Mouse (Mus musculus) frontal cortex, adult 2 months (tissue): ENCODE data around the gene Pmpcb. TPM values are rescaled to one million over a fixed set of nuclear protein-coding genes. Genes with fewer than 3 reads are reported as not detected.

Experiments used
- DNase-seq, 2 experiments: peaks; one replicate each; pipeline ENCODE4 v3.0.0; 2022; ENCODE audit warnings: low spot score in 1 of 2; ENCODE audit errors: extremely low spot score in 1 of 2
- polyA plus RNA-seq: library from polyadenylated mRNA; depleted of rRNA; stranded (reverse); fragments of >200 nt; gene quantifications from 2 replicates; pipeline ENCODE4 v1.2.3, GENCODE M21; 2012

Gene Pmpcb
- polyA plus RNA-seq, 1 experiment, result 61.2 TPM

DNA sequence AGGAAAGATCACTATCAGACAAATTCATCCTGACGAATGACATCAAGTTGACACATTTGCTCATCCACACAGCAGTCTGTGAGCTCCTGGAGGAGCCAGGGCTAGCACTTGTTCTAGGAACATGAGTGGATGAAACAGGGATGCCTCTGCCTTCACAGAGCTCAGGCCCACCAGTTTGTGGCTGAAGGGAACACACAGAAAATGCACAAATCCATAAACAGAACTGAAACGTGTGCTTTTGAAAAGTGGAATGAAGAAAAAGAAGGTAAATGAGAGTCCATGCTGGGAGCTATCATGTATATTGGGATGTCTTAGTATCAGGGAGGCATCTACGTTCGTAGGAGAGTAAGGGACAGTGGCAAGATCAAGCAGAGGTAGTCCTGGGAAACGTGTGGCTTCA, 7.8 kb upstream of the Pmpcb start:
- no peak for DNase-seq

DNA sequence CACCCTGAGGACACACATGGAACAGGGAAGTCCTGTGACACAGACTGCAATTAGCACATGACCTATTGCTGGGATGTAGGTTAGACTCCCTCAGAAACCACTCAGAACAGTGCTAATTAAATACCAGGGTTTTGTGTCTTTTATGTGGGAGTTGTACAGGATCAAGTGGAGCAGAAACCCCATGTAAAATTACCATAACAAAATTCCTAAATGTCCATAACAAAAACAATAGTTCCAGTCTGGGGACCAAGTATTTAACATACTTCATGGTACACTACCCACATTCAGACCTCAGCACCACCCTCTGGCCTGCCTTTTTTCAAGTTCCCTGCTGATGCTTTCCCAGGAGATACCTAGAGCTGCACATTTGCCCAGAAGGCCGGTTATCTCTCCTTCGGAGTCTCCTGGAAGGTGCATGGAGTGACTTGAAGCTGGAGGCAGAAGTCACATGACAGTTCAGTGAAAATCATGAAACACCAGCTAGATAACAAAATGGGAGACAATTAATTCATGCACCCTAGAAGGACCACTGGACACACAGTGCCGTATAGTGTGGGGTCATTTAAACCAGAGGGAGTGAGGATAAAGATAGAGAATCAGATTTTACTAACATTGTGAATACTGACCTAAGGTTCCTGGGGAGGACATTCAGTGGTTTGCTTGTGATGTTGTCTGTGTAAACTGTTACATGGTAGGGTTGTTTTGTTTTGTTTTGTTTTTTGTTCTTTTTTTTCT, 4.6 kb upstream of the Pmpcb start:
- DNase-seq, result no peak

DNA sequence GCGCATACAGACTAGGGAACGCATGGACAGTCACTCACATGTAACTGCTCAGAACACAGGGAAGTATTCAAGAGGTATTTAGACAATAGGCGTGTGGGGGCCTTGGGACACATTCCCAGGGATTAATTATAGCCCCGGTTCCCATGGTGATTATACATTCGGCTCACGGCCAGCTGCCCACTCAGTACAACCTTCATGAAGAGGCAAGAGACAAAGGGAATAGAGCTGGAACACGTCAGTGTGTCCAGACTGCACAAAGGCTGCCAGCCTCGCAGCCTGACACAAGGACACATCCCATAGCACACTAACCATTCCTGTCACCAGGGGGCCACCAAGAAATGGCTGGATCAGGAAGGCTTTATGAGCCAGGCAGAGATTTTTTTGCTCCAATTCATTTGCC, 4.0 kb upstream of the Pmpcb start:
- DNase-seq, result peak; percentile 88

DNA sequence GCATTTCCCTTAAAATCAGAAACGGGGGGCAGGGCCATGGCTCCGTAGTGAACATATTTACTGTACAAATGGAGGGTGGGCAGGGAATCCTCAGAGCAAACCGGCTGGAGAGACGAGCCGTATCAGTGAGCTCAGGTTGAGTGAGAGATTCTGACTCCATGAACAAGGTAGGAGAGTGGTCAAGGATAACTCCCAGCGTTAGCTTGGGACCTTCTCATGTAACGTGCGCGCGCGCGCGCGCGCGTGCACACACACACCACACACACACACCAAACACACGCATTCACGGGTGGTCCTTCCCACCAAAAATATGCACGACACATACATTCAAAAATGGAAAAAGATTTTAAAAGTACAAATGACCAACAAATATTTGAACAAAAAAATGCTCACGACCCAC, 1.8 kb upstream of the Pmpcb start:
- DNase-seq, result no peak

DNA sequence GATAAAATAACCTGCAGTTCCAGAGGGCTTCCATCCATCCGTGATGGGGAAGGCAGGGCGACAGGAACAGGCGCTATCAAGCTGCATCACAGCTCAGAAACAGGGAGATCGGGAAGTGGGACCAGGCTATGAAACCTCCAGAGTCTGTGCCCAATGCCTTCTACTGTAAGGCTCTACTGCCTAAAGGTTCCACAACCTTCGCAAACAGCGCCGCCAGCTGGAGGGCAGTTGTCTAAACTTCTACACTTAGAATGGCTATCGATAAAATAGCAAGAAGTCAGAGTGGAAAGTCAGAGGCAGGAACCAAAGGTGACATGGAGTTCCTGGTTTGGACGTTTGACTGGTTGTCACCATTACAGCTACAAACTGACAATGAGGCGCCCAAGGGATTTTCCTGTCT, 1.4 kb upstream of the Pmpcb start:
- DNase-seq, result peak in 1 of 2 experiments; percentile 76

DNA sequence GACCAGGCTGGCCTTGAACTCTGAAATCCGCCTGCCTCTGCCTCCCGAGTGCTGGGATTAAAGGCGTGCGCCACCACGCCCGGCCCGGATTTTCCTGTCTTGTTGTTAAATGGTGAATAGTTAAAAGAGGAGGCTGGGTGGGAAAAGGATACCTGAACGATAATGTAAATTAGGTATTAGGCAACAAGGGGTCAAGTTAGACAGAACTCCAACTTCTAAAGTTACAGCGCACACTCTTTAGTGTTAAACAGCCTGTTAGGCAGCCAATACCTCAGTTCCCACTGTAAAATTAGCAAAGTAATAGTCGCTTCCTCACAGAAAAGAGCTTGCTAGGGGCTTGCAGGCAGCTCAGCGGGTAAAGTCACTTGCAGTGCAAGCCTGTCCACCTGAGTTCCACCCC, 895 bp upstream of the Pmpcb start:
- DNase-seq, result no peak

DNA sequence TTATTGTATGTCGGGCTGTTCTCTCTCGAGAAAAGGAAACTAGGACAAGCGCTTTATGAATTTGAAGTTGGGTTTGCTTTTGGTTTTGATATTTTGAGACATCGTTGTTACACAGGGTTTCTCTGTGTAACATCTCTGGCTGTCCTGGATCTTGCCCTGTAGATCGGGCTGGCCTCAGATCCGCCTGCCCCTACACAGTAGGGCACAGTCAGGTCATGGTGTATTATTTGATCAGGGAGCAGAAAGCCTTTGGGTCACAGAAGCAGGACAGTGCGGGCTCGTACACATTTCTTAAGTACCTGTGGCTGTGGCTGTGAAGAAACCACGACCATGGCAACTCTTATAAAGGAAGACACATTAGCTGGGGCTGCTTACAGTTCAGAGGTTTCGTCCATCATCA, 679 bp downstream of the Pmpcb start:
- no peak for DNase-seq

DNA sequence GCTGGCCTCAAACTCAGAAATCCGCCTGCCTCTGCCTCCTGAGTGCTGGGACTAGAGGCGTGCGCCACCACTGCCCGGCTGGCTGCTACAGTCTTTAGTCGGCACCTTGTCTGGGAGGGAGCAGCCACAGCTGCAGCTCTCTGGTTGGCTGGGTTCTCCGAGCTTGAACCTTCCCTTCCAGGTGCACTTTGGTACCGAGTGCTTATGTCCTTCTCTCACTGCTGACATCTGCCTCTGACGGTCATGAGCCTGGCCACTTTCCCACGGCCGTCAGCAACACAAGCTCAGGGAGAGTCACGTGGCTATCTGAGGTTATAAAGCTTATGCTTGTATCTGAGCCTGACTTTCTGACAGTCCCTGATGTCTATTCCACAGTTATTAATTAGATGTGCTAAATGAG, 2.2 kb downstream of the Pmpcb start:
- no peak for DNase-seq

DNA sequence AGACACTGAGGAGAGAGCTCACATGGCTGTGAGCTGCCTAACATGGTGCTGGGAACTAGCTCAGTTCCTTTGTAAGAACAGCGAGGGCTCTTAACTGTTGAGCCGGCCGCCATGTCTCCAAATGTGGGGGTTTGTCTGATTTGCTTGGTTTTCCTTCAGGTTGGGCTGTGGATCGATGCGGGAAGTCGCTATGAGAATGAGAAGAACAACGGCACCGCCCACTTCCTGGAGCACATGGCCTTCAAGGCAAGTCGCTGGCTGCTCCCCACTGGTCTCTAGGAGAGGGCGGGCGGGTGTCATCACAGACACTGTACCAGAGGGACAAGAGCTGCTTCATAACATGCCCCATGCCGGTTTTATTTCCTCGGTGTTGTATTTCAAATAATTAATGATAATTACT, 2.9 kb downstream of the Pmpcb start:
- DNase-seq, result no peak

DNA sequence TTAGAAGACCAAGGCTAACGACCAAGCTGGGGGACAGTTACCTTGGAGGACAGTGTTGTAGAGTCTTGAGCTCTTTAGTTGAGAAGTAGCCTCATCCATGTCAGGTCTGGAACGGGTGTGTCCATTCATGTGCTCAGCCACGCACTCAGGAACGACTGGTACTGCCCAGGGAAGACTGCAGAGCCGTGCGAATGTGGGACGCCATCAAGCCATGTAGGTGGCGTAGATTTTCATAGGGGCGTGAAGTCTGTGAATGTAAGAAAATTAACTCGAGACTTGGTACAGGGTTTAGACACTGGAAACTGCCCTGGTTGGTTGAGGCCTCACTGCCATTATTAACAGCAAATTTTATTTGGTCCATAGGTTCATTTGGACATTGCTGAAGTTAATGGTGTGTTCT, 6.7 kb downstream of the Pmpcb start:
- no peak for DNase-seq

DNA sequence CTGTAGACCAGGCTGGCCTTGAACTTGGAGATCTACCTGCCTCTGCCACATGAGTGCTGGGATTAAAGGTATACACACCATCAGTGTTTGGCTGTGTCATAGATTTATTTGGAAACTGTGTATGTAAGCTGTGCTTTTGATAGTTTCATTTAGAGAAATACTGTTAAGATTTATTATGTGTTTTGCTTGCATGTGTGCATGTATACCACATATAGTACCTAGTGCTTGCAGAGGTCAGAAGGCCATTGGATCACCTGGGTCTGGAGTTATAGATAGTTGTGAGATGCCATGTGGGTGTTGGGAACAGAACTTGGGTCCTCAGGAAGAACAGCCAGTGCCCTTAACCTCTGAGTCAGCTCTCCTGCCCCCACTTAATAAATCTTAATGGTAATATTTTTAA, 7.7 kb downstream of the Pmpcb start:
- no peak for DNase-seq

DNA sequence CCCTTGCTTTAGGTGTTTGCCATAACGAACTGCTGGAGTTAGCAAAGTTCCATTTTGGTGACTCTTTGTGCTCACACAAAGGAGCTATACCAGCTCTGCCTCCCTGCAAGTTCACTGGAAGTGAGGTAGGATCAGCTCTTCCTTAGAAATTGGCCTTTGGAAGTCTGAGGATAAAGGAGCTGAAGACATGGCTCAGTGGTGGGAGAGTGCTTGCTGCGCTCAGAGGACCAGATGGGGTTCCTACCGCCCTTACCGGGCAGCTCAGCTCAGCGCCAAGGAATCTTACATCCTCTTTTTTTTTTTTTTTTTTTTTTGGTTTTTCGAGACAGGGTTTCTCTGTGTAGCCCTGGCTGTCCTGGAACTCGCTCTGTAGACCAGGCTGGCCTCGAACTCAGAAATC, 9.0 kb downstream of the Pmpcb start:
- no peak for DNase-seq

DNA sequence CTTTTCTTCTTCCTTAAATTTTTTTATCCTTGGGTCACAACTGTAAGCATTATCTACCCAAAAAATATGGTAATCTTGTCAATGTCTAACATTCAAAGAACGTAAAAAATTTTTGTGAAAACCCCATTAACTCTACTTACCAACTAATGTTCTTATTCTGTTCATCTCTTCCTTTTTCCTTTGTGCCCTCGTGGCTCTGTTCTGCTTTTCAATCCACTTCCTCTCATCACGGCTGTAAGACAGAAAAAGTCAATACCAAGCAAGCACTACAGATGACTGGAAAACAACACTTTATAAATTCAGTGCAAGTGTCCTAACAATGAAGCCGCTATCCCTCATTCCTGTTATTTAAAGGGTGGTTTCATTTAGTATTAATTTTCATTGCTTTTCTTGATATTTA, 31.6 kb downstream of the Pmpcb start:
- no peak for DNase-seq

DNA sequence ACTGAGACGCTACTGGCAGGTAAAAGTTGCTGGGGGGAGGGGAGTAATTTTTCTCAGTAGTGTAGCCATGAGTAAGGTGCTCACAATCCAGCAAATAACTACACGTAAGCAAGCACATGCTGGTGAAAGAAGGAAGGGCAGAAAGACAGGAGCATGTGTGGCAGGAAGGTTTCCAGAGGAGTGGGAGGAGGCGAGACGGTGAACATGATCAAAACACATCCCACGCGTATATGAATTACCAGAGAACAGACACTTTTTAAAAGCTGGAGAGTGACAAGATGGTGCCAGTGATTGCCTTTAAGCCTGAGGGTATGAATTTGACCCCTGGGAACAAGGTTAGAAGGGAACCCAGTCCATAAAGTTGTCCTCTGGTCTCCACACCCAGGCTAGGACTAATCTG, 32.9 kb downstream of the Pmpcb start:
- DNase-seq, result no peak

DNA sequence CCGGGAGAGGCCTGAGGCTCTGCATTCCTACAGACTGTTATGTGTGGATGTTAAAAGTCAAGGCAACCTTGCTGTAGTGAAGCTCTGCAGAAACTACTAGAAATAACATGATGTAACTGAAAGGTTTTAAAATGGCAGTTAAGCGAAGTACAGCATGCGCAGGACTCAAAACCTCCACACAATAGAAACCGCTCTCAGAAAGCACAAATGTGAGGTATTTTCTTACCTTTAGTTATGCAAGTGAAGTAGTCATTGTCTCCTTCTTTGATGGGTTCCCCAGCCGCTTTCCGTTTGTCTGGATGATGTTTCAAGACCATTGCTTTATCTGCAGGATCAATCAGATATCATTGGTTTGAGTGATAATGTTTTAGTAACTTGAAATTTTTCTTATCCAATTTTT, 39.5 kb downstream of the Pmpcb start:
- no peak for DNase-seq

DNA sequence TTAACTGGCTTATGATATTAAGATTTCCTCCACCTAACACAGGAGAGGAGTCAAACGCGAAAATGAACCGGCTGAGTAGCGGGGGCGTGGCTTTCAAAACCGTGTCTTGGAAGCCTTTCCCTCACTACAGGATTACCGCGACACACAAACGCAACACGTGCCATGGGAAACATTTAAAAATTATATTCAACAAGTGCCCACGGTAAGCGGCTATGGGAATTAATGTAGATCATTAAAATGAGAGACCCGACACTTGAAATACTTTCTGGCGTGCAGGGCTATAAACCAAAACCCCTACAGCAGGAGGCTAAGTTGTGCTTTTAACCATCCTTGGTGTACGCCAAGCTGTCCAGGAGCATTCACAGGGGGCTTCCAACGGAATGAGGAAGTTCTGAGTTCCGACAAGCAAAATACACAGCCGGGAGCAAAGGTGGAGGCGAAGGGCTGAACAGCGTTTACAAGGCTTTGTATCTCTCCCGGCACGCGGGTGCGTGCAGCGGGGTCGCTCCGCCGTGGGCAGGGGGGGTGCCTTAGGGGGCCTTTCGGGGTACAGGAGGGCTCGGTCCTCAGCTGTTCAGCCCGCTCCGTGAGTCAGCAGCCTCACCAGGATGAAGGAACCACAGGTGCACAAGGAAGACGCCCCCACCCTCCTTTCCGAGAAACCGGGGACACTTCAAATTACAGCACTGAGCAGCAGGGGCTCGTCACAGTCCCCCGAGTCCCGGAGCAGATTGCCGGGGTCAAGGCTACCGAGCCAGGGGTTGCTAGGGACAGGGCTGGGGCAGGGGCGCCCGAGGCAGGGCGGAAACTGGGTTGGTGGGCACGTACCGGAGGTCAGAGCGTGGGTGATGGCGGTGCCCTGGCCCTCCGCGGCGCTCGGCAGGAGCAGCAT, 47.5 kb downstream of the Pmpcb start:
- no peak for DNase-seq

DNA sequence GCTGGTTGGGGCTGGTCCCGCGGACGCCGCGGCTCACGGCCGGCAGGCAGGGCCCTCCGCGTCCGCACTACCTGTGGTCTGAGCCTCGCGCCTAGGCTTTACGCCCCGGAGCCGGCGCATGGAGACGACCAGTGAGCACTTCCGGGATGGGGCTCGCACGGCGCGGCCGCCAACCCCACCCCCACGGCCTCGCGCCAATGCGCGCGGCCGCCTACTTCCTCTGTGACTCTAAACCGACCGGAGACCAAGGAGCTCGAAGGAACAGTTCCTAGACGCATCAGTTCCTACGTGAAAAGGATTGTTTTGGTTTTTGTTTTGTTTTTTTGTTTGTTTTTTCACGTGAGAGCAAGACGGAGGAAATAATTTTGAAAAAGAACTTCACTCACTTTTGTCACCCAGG, 48.1 kb downstream of the Pmpcb start, which contains the start of the genes Dnajc2 and Psmc2:
Gene Dnajc2, minus strand, starts transcription at position 199 of the 400 bp plus-strand sequence.
Gene Psmc2, plus strand, starts transcription at position 231 of the 400 bp plus-strand sequence.
- DNase-seq, result peak; percentile 79 to 91

DNA sequence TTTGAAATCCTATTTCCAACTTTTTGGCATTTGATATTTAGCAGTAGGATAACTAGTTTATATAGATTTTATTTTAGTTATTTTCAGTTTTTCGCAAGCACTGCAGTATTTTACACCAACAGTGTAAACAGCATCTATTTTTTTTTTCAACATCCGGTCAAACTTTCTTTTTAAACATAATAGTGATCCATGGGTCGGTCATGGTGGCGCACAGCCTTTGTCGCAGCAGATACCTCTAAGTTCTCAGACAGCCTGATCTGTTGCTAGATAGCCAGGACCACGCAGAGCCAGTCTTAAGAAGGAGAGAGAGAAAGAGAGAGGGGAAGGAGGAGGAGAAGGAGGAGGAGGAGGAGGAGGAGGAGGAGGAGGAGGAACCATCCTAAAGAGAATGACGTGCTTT, 48.8 kb downstream of the Pmpcb start:
- DNase-seq, result no peak

DNA sequence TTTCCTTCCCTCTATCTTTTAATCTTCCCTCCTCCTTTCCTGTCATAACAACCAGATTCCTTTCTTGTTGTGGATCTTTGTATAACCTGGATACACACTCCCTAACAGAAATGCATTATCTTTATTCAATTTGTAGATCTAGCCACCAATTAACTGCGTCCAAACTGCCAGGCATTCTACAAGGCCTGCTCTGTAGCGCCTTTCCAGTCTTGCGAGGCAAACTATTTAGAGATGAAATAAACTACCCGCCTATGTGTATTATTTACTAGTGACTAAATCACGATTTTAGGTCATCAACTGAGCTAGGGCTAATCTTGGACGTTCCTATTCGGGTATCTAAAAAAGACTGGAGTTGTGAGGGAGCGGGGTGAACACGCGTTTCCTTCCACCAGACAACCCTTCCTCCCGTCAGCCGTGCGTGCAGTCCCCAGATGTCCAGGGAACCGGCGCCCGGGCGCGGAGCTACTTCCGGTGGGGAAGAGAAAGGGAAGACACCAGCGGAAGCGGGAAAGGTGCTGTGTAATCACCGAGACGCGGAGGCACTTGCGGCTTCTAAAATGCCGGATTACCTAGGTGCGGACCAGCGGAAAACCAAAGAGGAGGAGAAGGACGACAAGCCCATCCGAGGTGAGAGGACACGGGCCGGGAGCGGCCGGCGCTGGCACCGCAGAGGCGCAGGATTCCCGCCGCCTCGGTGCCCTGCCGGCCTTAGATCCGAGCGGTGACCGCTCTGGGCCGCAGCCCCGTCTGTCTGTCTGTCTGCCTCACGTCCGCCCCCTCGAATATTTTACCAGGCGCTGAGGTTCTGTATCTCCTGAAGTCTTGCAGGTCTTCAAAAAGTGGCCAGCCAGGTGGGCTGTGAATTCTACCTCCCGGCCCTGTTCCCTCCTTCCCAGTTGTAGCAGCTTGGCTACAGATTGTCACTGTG, 49.6 kb downstream of the Pmpcb start:
- peak; percentile 78 to 96 for DNase-seq

DNA sequence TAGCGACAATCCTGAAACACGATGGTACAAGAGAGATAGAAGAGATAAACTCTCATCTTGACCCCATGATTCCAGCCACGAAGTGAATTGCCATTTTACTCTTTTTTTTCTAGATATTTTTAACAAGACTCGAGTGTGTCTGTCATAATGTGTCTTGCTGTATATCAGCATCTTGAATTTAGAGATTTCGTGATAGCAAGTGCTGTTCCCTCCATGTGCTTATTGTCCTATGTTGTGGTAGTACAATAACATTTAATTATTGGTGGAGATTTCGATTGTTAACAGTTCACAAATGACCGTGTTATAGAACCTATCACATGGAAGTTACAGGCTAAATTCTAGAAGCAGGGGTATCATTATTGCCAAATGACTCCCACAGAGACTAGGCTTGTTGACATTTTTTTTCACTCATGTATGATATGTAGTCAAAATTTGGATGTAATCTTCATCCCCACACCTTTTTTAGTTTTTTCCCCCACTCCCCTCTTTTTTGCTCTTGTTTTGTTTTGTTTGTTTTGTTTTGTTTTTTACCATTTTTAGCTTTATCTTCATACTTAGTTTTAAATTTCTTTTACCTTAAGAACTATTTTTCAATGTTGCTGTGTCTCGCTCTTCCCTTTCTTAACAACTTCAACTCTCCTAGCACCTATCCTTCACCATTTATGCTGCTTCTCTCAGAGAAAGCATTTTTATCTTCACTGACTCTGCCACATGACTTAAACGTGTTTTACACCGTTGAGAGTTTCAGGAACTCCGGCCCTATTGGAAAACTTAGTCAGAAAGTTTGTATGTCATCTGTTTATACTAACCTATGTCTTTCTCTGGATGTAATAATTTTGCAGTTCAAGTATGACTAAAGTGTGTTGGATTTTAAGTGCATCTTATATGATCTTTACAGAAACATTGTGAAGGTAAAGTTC, 50.5 kb downstream of the Pmpcb start:
- no peak for DNase-seq
